Mouse (Mus musculus) hindbrain, embryonic 15.5 days (tissue): ENCODE results near the gene Lin37. TPM values are rescaled to one million over a fixed set of nuclear protein-coding genes. Genes with fewer than 3 reads are reported as not detected.
A peak's percentile ranks its signal among the peaks of the same experiment; 100 is the strongest.

Experiments
- ATAC-seq: fragments of 200-750 bp; cut with Nextera tagmentation; 2 replicates; pipeline ENCODE4 v1.8.0; 2017; ENCODE audit warnings: low read depth, moderate number of reproducible peaks, moderate TSS enrichment; ENCODE audit not compliant: low FRiP score
- H3K27ac ChIP-seq: fragments of 300-500 bp; sonication (generic); replicated peaks from 2 replicates; pipeline ENCODE4 v1.5.1; 2015; ENCODE audit warnings: mild to moderate bottlenecking, inconsistent platforms
- H3K27me3 ChIP-seq: fragments of 300-500 bp; sonication (generic); 2 replicates; pipeline ENCODE4 v1.6.1; 2015; ENCODE audit warnings: control low read depth, inconsistent platforms
- H3K36me3 ChIP-seq: fragments of 300-500 bp; sonication (generic); 2 replicates; pipeline ENCODE4 v1.6.1; 2015; ENCODE audit warnings: control low read depth, inconsistent platforms
- H3K4me1 ChIP-seq: fragments of 300-500 bp; sonication (generic); replicated peaks from 2 replicates; pipeline ENCODE4 v1.6.1; 2015; ENCODE audit warnings: control low read depth, inconsistent platforms
- H3K4me2 ChIP-seq: fragments of 300-500 bp; sonication (generic); 2 replicates; pipeline ENCODE4 v1.6.1; 2015; ENCODE audit warnings: moderate library complexity, mild to moderate bottlenecking, inconsistent platforms
- H3K4me3 ChIP-seq: fragments of 300-500 bp; sonication (generic); 2 replicates; pipeline ENCODE4 v1.5.1; 2015; ENCODE audit warnings: mild to moderate bottlenecking, inconsistent platforms
- H3K9ac ChIP-seq: fragments of 300-500 bp; sonication (generic); 2 replicates; pipeline ENCODE4 v1.6.1; 2015; ENCODE audit warnings: inconsistent platforms
- H3K9me3 ChIP-seq: fragments of 300-500 bp; sonication (generic); 2 replicates; pipeline ENCODE4 v1.6.1; 2016; ENCODE audit warnings: control low read depth, inconsistent platforms
- WGBS: fragments of 180-500 bp; shearing (Covaris S2); methylation state at CpG from one replicate; pipeline ENCODE4 v1.1.7; 2015; 5-methylcytosine and 5-hydroxymethylcytosine counted together
- polyA plus RNA-seq: library from polyadenylated mRNA; unstranded; fragments of >200 nt; fragmentation: Nextera tagmentation; extraction: Ambion mirVana; gene quantifications from 2 replicates; pipeline ENCODE4 v1.2.1, GENCODE M21; 2015

The Lin37 gene
- polyA plus RNA-seq, 1 experiment from 2014 or later = 53.1 TPM

DNA sequence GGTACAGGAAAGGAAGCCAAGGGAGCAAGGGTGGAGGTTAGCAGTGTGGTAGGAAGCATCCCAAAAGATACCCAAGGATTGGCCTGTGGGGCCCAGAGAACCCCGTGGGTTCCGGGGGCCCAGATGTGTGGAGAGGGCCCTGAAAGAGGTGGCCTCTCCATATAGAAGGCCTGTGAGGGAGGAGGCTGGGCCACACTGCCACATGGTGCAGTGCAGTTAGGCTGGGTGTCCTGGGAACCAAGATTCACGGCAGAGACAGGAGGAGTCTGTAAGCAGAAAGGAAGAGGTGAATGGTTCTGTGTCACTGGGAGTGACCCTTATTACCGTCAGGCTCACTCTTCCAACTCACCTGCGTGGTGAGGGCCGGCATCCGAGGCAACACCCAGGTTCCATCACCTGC lies 19.1 kb downstream of the Lin37 start:
- Histone ChIP-seq H3K27ac (no peak overlapping the region), H3K4me1 (peaks cover 7% of the 10 kb centered on the region), H3K36me3 (peaks cover 13% of the 10 kb centered on the region), H3K9ac (no peak overlapping the region), H3K4me3 (no peak overlapping the region), H3K9me3 (no peaks in the 10 kb centered on the region), H3K27me3 (no peaks in the 10 kb centered on the region), H3K4me2 (no peak overlapping the region)
- 0 out of 2 replicates have a peak, but pooled peaks have one; percentile 24 for ATAC-seq
- 94% methylated on average over 7 of the region's 7 CpGs for WGBS

DNA sequence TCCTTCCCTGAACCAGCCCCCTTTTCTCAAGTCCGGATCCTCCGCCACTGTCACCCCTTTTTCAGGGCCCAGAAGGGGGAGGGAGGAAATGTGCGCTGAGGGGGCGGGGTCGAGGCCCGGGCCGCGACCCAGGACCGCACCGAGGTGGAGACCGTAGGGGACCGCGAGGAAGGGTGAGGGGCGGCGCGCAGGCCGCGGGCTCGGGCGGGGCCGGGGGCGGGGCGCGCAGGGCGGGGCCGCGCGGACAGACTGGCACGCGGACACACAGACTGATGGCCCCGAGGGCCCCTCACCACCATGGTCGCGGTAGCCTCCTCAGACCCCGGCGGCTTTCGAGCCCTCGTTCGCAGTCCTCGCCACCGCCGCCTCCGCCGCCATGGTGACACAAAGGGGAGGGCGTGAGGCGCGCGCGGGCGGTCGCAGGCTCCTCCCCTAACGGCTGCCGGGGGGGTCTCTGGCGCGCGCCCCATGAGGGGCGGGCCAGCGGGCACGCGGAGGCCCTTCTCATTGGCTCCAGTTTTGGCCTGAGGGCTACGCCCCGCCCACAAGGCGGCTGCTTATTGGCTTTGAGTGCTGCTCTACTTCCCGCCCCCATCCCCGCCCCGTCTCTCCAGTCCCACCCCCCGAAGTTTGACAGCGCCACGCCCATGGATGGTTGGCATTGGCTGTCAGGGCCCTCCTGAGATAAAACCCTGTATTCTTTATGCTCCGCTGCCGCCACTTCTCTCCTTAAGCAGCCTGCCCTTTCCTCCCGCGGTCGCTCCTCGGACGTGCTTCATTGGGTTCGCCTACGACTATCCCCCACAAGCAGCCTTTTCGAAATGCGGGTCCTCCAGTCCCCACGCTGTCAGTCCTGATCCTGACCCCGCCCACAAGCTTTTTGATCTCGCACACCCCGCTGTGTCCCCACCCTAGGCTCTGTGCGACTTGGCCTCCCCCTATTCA lies 24.7 kb downstream of the Lin37 start, which contains the start of gene Arhgap33:
Gene Arhgap33, minus strand, starts transcription at position 428 of the 945 bp plus-strand sequence.
- Histone ChIP-seq H3K9me3 (no peaks in the 10 kb centered on the region), H3K27ac (peak within 1 kb of the TSS; percentile 97), H3K27me3 (no peaks in the 10 kb centered on the region), H3K4me2 (peak within 1 kb of the TSS; percentile 86), H3K36me3 (peaks cover 29% of the 10 kb centered on the region), H3K4me1 (peaks cover 47% of the 10 kb centered on the region), H3K4me3 (peak within 1 kb of the TSS; percentile 92), H3K9ac (peak within 1 kb of the TSS; percentile 94)
- under 1% methylated on average over 81 of the region's 84 CpGs for WGBS
- peak; percentile 93 for ATAC-seq

DNA sequence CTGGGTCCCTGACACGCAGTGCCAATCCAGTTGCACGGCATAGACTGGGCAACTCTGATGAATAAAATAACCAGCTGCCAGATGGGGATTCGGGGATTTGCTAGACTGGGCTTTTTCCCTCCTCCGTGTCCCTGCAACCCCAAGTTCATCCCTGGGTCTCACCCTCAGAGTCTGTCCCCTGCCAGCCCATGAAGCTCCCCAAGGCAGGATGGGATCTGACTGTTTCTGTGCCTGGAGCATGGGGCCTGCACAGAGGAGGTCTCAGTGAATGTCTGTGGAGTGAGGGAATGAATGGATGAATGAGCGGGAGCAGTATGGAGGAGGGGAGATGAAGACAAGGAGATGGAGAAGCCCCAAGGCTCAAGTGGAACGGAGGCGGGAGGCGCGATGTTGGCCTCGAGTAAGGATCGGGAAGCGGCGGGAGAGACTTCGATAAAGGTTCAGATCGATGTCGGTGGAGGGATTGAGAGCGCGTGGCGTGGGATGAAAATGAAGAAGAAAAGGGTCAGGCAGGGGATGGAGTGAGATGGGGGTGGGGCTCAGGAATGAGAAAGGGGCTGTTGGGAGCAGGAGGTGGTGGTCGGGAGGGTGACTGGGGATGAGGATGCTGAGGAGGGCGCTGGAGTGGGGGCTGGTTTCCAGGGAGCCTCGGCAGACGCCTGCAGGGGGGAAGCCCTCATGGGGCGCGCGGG lies 25.6 kb downstream of the Lin37 start:
- peak overlapping the region; percentile 94 for H3K9ac ChIP-seq
- peak; percentile 52 for ATAC-seq
- H3K4me1 ChIP-seq = peaks cover 47% of the 10 kb centered on the region
- peak overlapping the region; percentile 86 for H3K4me2 ChIP-seq
- no peaks in the 10 kb centered on the region for H3K27me3 ChIP-seq
- WGBS = 3% methylated on average over 22 of the region's 26 CpGs
- H3K9me3 ChIP-seq = no peaks in the 10 kb centered on the region
- peak overlapping the region; percentile 92 for H3K4me3 ChIP-seq
- H3K27ac ChIP-seq = peak overlapping the region; percentile 97
- peaks cover 34% of the 10 kb centered on the region for H3K36me3 ChIP-seq

DNA sequence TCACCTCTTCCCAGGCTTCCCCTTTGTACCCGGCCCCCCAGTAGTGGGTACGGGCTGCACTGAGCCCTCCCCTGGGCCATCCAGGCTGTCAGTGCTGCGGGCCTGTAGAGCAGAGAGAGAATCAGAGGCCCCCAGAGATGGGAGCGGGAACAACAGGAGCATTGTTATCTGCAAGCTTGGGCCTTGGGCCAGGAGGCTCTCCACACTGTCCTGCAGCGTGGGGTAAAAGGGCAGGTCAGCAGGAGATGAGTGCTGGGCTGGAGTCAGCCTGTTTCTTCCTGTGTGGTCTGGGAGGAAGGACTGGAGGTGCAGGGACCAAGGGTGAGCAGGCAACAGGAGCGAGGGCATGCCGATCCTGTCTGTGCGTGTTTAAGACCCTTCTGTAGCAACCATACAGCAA lies 26.7 kb downstream of the Lin37 start:
- H3K36me3 ChIP-seq = peaks cover 45% of the 10 kb centered on the region
- no peak for ATAC-seq
- 5% methylated on average over 8 of the region's 8 CpGs for WGBS
- peak overlapping the region; percentile 44 for H3K27ac ChIP-seq
- no peaks in the 10 kb centered on the region for H3K9me3 ChIP-seq
- H3K4me1 ChIP-seq = peaks cover 47% of the 10 kb centered on the region
- H3K4me3 ChIP-seq = peak overlapping the region; percentile 92
- H3K4me2 ChIP-seq = peak overlapping the region; percentile 86
- H3K9ac ChIP-seq = peak overlapping the region; percentile 94
- no peaks in the 10 kb centered on the region for H3K27me3 ChIP-seq

DNA sequence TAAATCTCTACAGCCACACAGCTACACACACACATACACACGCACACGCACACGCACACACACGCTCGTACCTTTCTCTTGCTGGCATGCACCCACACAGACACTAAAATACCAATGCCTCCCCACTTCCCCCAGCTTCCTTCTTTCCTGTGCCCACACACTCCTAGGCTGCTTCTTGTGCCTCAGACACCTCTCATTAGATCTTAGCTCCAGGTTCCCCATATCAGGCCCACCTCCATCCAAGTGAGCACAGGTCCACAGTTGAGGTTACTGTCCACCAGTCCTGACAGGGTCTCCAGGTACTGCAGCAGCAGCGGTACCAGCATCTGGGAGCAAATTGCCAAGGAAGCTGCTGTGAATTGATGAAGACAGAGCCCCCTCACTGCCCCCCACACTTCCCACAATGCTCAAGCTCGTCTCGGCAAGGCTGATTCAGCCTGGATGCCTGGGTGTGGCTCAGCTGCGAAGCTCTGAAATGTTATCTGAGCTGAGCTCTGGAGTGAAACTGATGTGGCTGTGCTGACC lies 28.3 kb downstream of the Lin37 start:
- peaks cover 47% of the 10 kb centered on the region for H3K4me1 ChIP-seq
- ATAC-seq = no peak
- H3K9me3 ChIP-seq = no peaks in the 10 kb centered on the region
- peaks cover 60% of the 10 kb centered on the region for H3K36me3 ChIP-seq
- H3K4me2 ChIP-seq = peak overlapping the region; percentile 86
- H3K9ac ChIP-seq = 0 out of 2 replicates have a peak overlapping the region, but pooled peaks have one; percentile 8
- 80% methylated on average over 9 of the region's 9 CpGs for WGBS
- no peaks in the 10 kb centered on the region for H3K27me3 ChIP-seq
- no peak overlapping the region for H3K4me3 ChIP-seq
- no peak overlapping the region for H3K27ac ChIP-seq

DNA sequence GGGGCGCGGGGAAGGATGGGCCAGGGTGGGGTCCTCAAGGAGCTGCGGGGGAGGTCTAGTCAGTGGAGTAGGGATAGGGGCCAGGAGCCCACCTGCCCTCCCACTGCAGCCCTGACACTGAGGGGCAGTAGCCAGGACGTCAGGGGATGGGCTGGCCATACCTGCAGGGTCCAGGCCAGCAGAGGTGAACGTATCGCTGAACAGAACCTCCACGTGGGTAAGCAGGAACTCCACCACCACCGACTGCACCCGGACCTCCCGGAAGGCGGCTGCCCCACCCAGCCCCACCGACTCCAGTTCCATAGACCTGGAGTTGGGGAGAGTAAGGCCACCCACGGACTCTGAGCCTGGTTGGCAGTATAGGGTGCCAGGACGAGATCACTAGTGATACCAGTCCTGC lies 32.7 kb downstream of the Lin37 start:
- Histone ChIP-seq H3K27me3 (no peaks in the 10 kb centered on the region), H3K9me3 (no peaks in the 10 kb centered on the region), H3K4me1 (peaks cover 13% of the 10 kb centered on the region), H3K4me3 (no peak overlapping the region), H3K36me3 (peaks cover 89% of the 10 kb centered on the region), H3K4me2 (no peak overlapping the region), H3K9ac (no peak overlapping the region), H3K27ac (no peak overlapping the region)
- ATAC-seq = no peak
- WGBS = 84% methylated on average over 14 of the region's 14 CpGs

DNA sequence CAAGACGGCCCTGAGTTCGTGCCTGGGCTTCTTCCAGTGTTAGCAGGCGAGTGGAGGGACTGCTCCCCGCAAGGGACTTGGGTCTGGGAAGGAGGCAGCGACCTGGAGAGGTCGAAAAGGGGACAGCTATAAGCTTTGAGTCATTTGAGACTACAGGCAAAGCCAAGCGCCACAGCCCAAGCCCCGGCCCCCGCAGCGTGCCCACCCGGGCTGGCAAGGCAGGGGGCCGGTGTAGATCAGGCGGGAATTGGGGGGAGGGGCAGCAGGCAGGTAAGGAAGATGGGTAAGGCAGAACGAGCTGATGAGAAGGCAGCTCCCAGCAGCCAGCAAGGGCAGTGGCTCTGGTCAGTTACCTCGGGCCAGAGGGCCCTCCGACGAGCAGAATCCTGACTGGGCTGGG lies 33.2 kb downstream of the Lin37 start:
- peaks cover 84% of the 10 kb centered on the region for H3K36me3 ChIP-seq
- H3K9ac ChIP-seq = no peak overlapping the region
- peaks cover 7% of the 10 kb centered on the region for H3K4me1 ChIP-seq
- no peak overlapping the region for H3K27ac ChIP-seq
- no peak overlapping the region for H3K4me2 ChIP-seq
- ATAC-seq = no peak
- no peaks in the 10 kb centered on the region for H3K27me3 ChIP-seq
- 33% methylated on average over 17 of the region's 17 CpGs for WGBS
- no peaks in the 10 kb centered on the region for H3K9me3 ChIP-seq
- no peak overlapping the region for H3K4me3 ChIP-seq

DNA sequence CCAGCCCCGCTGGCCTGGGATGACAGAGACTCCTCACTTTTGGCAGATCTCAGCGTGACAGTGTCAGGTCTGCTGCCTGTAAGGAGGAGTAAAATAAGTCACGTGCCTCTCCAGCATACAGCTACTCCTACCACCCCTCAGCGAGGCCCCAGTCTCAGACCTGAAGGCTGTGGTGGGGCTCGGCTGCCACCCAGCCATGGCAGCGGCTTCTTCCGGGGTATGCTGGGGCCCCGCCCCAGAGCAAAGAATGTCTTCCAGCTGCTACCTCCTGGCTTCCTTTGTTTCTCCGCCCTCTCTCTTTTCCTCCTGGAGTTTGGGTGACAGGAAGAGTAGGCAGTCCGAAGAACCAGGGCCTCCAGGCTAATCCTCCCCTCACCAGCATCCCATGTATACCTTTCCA lies 33.7 kb downstream of the Lin37 start:
- H3K4me1 ChIP-seq = peaks cover 3% of the 10 kb centered on the region; the same call in 1 of the 2 replicates
- no peak overlapping the region for H3K9ac ChIP-seq
- H3K27ac ChIP-seq = no peak overlapping the region
- no peak overlapping the region for H3K4me2 ChIP-seq
- H3K9me3 ChIP-seq = no peaks in the 10 kb centered on the region
- H3K27me3 ChIP-seq = no peaks in the 10 kb centered on the region
- ATAC-seq = no peak
- 41% methylated on average over 10 of the region's 10 CpGs for WGBS
- peaks cover 80% of the 10 kb centered on the region for H3K36me3 ChIP-seq
- no peak overlapping the region for H3K4me3 ChIP-seq

DNA sequence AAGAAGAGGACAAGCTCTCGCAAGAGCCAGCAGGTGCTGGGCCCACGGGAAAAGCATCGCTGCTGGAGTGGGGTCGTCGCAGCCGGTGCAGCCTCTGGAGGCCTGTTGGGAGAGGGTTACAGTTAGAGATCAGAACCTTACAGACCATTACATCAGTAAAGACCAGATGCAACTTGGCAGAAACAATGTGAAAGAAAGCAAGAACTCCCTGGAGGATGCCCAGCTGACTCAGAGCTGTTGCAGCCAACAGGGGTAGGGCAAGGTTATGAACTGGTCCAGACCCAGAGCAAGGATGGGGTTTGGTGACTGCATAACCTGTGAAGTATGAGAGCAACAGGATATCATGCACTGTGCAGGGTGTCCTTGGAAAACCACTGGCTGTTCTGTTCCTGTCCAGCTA lies 35.2 kb downstream of the Lin37 start:
- no peaks in the 10 kb centered on the region for H3K4me1 ChIP-seq
- WGBS = 78% methylated on average over 6 of the region's 6 CpGs
- H3K27me3 ChIP-seq = no peaks in the 10 kb centered on the region
- no peak overlapping the region for H3K4me2 ChIP-seq
- no peak overlapping the region for H3K4me3 ChIP-seq
- H3K36me3 ChIP-seq = peaks cover 65% of the 10 kb centered on the region
- no peak for ATAC-seq
- H3K9ac ChIP-seq = no peak overlapping the region
- no peaks in the 10 kb centered on the region for H3K9me3 ChIP-seq
- no peak overlapping the region for H3K27ac ChIP-seq

DNA sequence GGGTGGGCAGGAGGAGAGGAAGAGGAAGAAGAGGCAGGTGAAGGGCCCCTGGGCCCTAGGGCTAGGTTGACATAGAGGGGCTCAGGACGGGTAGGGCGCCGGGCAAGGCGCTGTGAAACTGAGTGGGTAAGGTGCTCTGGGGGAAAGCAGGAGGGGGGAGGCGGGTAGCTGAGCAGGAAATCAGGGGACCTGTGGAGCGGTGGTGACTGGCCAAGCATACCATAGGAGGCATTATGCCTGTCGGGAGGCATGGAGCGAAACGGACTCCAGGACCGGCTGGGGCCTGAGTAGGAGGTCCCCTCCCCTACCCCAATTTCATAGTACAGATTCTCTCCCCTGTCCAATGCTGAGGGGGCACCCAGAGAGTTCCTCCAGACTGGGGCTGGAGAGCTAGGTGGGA lies 36.8 kb downstream of the Lin37 start:
- no peaks in the 10 kb centered on the region for H3K27me3 ChIP-seq
- H3K27ac ChIP-seq = no peak overlapping the region
- no peak overlapping the region for H3K4me2 ChIP-seq
- H3K4me1 ChIP-seq = no peaks in the 10 kb centered on the region
- no peak for ATAC-seq
- 86% methylated on average over 10 of the region's 10 CpGs for WGBS
- no peak overlapping the region for H3K4me3 ChIP-seq
- H3K36me3 ChIP-seq = peaks cover 49% of the 10 kb centered on the region
- H3K9ac ChIP-seq = no peak overlapping the region
- H3K9me3 ChIP-seq = no peaks in the 10 kb centered on the region

DNA sequence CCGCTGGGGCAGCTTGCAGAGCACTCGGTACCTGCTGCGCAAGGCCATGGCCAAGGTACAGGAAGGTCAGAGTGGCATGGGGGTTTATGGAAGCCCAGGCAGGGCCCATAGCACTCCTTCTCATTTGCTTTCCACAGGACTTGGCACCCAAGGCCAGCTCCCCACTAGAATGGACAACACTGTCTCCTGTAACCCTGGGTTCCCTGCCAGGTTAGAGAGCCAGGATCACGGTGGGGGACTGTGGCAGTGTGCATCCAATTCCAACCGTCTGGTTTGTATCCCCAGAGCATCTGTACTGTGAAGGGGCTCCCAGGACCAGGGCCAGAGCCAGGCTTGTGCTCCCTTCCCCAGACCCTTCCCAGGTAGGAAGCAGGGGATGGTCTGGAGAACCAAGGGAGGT lies 38.8 kb downstream of the Lin37 start:
- Histone ChIP-seq H3K9ac (no peak overlapping the region), H3K9me3 (no peaks in the 10 kb centered on the region), H3K4me2 (no peak overlapping the region), H3K27me3 (no peaks in the 10 kb centered on the region), H3K4me3 (no peak overlapping the region), H3K27ac (no peak overlapping the region), H3K36me3 (peaks cover 31% of the 10 kb centered on the region), H3K4me1 (no peaks in the 10 kb centered on the region)
- whole genome bisulfite sequencing = 69% methylated on average over 5 of the region's 5 CpGs
- peak; percentile 12; the same call in 1 of the 2 replicates for ATAC-seq

DNA sequence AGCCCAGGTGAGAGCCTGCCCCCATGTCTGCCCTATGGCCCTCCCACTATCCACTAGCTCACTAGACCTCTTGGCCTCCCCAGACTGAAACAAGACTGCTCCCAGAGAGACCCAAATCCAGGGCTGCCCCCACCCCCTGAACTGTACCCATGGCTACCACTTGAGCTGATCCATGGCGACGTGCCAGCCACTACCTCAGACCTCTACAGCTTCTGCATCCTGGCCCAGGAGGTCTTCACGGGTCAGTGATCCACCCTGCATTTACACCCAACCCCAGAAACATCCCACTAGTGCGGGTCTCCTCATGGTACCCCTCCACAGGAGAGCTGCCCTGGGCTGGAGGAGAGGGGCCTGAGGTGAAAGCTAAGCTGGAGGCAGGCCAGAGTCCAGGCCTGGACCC lies 39.2 kb downstream of the Lin37 start:
- H3K4me3 ChIP-seq = no peak overlapping the region
- H3K9ac ChIP-seq = no peak overlapping the region
- H3K27me3 ChIP-seq = no peaks in the 10 kb centered on the region
- no peaks in the 10 kb centered on the region for H3K4me1 ChIP-seq
- H3K4me2 ChIP-seq = no peak overlapping the region
- no peak overlapping the region for H3K27ac ChIP-seq
- no peak; the same call in 1 of the 2 replicates for ATAC-seq
- no peaks in the 10 kb centered on the region for H3K9me3 ChIP-seq
- WGBS = 60% methylated on average over 4 of the region's 4 CpGs
- peaks cover 26% of the 10 kb centered on the region for H3K36me3 ChIP-seq
